Mouse (Mus musculus): ENCODE results near the gene Usp31. TPM values are rescaled to one million over a fixed set of nuclear protein-coding genes. Genes with fewer than 3 reads are reported as not detected.

Usp31 gene
- total RNA-seq, 2 experiments from 2014 or later: 40.3 to 40.9 TPM

- no peak for DNase-seq (ENCODE audit: low spot score in 2 of 2)
Observed at GRCm38 (mm10) chr7:121660705-121661104, 46.3 kb downstream of the Usp31 start.

- DNase-seq (ENCODE audit: low spot score in 2 of 2): no peak
Observed at GRCm38 (mm10) chr7:121658866-121659265, 48.2 kb downstream of the Usp31 start.

DNA sequence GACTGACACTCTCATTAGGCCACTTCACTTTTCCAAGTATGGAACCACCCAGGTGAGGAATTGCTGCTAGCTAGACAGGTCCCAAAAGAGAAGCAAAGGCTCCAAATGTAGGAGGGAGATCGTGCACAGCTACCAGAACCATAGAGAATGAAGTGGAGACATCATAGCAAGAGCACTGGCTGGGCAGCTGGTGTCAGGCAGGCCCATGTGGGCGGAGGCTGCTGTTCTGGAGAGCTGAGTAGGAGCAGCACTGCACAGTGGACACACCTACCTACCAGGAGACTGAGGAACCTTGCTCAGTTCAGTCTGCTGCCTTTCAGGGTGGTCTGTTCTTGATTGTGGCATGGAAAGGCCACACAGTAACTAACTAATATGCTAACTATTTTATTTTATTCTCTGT lies 52.4 kb downstream of the Usp31 start:
- DNase-seq (ENCODE audit: low spot score in 2 of 2): no peak

GRCm38 (mm10) chr7:121652629-121653028 lies 54.4 kb downstream of the Usp31 start:
- DNase-seq (ENCODE audit: low spot score in 2 of 2): no peak

- DNase-seq (ENCODE audit: low spot score in 2 of 2): no peak
Observed at GRCm38 (mm10) chr7:121650724-121651123, 56.3 kb downstream of the Usp31 start.

GRCm38 (mm10) chr7:121640998-121641762 lies 65.9 kb downstream of the Usp31 start:
- peak; percentile 67 to 73 for DNase-seq (ENCODE audit: low spot score in 2 of 2)

DNA sequence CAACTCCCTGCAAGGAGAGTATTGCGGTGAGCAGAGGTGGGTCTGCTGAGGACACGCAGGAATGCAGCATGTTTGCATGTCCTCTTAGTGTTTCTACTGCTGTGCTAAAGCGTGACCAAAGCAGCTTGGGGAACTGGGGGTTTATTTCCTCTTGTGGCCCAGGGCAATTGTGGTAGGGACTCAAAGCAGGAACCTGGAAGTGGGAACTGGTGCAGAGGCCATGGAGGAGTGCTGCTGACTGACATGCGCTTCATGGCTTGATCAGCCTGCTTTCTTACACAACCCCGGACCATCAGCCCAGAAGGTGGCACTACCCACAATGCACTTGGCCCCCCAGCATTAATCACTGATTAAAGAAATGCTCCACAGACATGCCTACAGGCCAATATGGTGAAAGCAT lies 70.3 kb downstream of the Usp31 start:
- DNase-seq (ENCODE audit: low spot score in 2 of 2): no peak

DNA sequence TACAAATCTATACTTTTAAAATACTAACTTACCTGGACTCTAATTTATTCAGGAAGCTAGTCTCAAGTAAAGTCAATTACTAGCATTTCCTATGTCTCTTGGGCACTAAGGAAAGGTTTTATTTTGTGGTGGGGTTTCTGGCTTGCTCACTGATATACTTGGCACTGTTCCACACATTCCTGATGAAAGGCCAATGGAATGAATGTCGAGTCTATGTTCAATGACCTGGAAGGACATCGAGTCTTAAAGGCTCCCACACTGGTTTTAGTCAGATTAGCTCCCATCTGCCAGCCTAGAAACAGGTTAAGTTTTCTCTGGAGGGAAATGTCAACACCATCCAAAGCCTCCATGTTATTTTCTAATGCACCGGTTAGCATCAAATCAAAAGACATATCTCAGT lies 72.8 kb downstream of the Usp31 start:
- no peak for DNase-seq (ENCODE audit: low spot score in 2 of 2)

DNA sequence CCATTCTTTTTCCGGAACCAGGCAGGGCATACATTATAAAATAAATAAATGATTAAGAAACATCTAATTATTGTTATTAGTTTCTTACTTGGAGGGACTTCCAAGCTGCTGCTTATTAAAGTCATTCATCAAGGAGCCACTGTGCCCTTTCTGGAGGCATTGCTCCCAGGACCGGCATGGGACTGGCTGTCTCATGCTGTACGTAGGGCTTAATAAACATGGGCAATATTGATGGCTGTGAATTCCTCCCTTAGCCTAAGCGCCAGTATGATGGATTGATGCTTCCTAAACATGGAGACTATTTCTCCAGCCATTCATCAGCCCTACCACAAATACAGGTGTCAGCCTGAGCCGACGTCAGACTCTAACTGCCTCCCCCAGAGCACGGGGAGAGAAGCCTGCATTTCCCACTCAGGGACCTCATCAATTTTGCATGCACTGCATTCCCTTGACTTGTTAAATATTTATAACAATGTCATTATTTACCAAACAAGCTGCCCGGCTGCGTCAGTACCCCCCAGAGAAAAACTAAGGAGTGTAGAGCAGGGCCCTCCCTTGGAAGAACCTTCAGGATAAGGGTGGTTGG lies 84.1 kb downstream of the Usp31 start:
- DNase-seq (ENCODE audit: low spot score in 2 of 2): no peak

DNA sequence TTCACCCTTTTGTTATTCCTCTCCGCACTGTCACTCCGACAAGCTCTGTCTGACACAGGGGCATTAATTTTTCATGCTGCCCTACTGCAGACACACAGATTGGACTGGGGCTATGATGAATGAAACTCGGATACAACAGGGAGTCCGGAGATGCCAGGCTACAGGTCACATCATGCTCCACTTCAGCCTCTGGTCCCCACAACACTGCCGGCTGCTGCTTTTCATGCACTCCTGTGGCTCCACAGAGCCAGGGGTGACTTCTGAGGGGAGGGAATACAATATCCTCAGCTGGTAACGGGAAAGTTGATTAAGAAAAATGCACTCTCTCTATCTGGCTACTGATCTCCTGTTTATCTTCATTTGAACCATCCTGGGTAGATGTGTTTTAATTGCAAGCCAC lies 84.6 kb downstream of the Usp31 start:
- DNase-seq (ENCODE audit: low spot score in 2 of 2): no peak

- no peak for DNase-seq (ENCODE audit: low spot score in 2 of 2)
Observed at GRCm38 (mm10) chr7:121601697-121602096, 105.4 kb downstream of the Usp31 start.

DNA sequence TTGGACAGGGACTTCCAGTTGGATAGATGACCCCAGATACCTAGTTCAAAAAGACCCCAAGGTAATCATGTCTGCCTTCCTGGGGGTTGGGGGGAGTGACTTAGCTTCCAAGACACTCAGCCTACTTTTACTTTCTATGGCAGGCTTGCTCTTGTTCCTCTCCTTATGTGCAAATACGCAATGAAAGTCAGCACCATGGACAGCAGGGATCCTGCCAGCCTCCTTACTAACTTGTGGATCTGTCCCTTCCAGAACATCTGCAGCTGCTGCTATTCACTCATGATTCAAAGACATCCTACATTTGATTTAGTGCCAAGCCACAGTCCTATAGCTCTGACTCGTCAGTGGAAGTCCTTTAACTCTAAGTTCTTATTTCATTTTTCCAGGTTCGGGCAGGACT lies 110.7 kb downstream of the Usp31 start:
- peak; percentile 20 to 40 for DNase-seq (ENCODE audit: low spot score in 2 of 2)

- DNase-seq (ENCODE audit: low spot score in 2 of 2): peak in 1 of 2 experiments; percentile 20
Observed at GRCm38 (mm10) chr7:121595496-121595895, 111.6 kb downstream of the Usp31 start.

DNA sequence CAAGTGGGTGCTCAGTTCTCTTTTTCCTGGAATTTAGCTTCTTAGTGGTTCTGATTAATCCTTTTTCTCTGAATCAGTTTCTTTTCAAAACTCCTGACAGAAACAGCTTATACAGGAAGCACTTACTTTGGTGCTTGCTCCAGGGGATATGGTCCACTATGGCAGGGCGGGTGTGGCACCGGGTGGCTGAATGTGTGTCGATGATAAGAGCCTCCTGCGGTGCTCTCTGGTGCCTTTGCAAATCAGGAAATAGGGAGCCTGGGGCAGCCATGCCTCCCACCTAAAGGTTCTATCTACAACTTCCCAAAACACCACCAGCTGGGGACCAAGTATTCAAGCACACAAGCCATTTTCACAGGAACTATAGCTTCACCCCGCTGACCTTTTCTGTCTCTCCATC lies 112.0 kb downstream of the Usp31 start:
- peak in 1 of 2 experiments; percentile 16 for DNase-seq (ENCODE audit: low spot score in 2 of 2)

- DNase-seq (ENCODE audit: low spot score in 2 of 2): no peak
Observed at GRCm38 (mm10) chr7:121594623-121595022, 112.4 kb downstream of the Usp31 start.

Other genes starting within 250 kb of the Usp31 start
- under 1 TPM; 0.11 to 0.13 TPM for gene Scnn1g, start 27.2 kb upstream of the Usp31 start, total RNA-seq (2021)
- not detected for gene Scnn1b, start 157.8 kb upstream of the Usp31 start, total RNA-seq (2021)